Mouse (Mus musculus) lung, adult 2 months (tissue): Measurements from ENCODE around the gene Cracr2b.

Experiments
- CTCF ChIP-seq: fragments of 200-500 bp; IDR thresholded peaks from 2 replicates; pipeline ENCODE4 v1.5.1; 2011; ENCODE audit warnings: mild to moderate bottlenecking, low read length, control low read depth; ENCODE audit not compliant: insufficient read depth
- POLR2A ChIP-seq: fragments of 200-500 bp; IDR thresholded peaks from 2 replicates; pipeline ENCODE4 v1.6.1; 2011; ENCODE audit warnings: low read depth, mild to moderate bottlenecking, control low read depth, low read length, borderline replicate concordance; ENCODE audit errors: extremely low read depth

- TF ChIP-seq CTCF (no peak), POLR2A (no peak)
Observed at GRCm38 (mm10) chr7:141413331-141413730, 47.6 kb upstream of the Cracr2b start.
